Mouse (Mus musculus) WW6 (cell line): ENCODE results near the gene Zfp2.

ENCODE experiments used
- DNase-seq: peaks from one replicate; pipeline ENCODE4 v3.0.0-alpha.2; 2013; ENCODE audit warnings: low read depth, low spot score

Gene Zfp2

GRCm38 (mm10) chr11:50915671-50916320, at the start of gene Zfp2:
Gene Zfp2 (minus strand): TSS chr11:50916165.
- peak; percentile 93 for DNase-seq

- no peak for DNase-seq
These were observed 48.9 kb upstream of the Zfp2 start for GRCm38 (mm10) chr11:50964886-50965285.

- no peak for DNase-seq
These were observed 37.7 kb upstream of the Zfp2 start, which contains the start of gene Prop1 for GRCm38 (mm10) chr11:50953665-50954064. Gene Prop1 (minus strand): TSS chr11:50953765.

GRCm38 (mm10) chr11:50952290-50952689, 36.3 kb upstream of the Zfp2 start:
- DNase-seq, result no peak

GRCm38 (mm10) chr11:50943506-50943905, 27.5 kb upstream of the Zfp2 start, which contains the start of gene 4933414I15Rik:
Gene 4933414I15Rik (minus strand): TSS chr11:50943765.
- no peak for DNase-seq

- no peak for DNase-seq
These were observed 26.4 kb upstream of the Zfp2 start for GRCm38 (mm10) chr11:50942386-50942785.

GRCm38 (mm10) chr11:50939621-50940366, 23.8 kb upstream of the Zfp2 start:
- peak; percentile 57 for DNase-seq

- DNase-seq, result no peak
These were observed 22.5 kb upstream of the Zfp2 start for GRCm38 (mm10) chr11:50938435-50938834.

GRCm38 (mm10) chr11:50932040-50932439, 16.1 kb upstream of the Zfp2 start:
- DNase-seq, result no peak

GRCm38 (mm10) chr11:50931451-50931866, 15.5 kb upstream of the Zfp2 start, which contains the start of gene Zfp354b:
Gene Zfp354b (minus strand): TSS chr11:50931633.
- peak; percentile 65 for DNase-seq

GRCm38 (mm10) chr11:50931021-50931420, 15.1 kb upstream of the Zfp2 start:
- DNase-seq, result no peak

- DNase-seq, result no peak
These were observed 14.6 kb upstream of the Zfp2 start for GRCm38 (mm10) chr11:50930469-50931014.

- no peak for DNase-seq
These were observed 1.5 kb downstream of the Zfp2 start for GRCm38 (mm10) chr11:50914461-50914860.

- DNase-seq, result no peak
These were observed 2.7 kb downstream of the Zfp2 start for GRCm38 (mm10) chr11:50913301-50913700.

GRCm38 (mm10) chr11:50908136-50908535, 7.8 kb downstream of the Zfp2 start:
- DNase-seq, result no peak

- peak; percentile 33 for DNase-seq
These were observed 18.6 kb downstream of the Zfp2 start for GRCm38 (mm10) chr11:50897359-50897758.

- no peak for DNase-seq
These were observed 23.5 kb downstream of the Zfp2 start for GRCm38 (mm10) chr11:50892441-50892840.

- DNase-seq, result peak; percentile 79
These were observed 28.4 kb downstream of the Zfp2 start, which contains the start of gene Zfp454 for GRCm38 (mm10) chr11:50887390-50888128. Gene Zfp454 (minus strand): TSS chr11:50887651.

GRCm38 (mm10) chr11:50886933-50887293, 29.1 kb downstream of the Zfp2 start:
- no peak for DNase-seq

- DNase-seq, result no peak
These were observed 29.6 kb downstream of the Zfp2 start for GRCm38 (mm10) chr11:50886231-50886932.

GRCm38 (mm10) chr11:50883756-50884155, 32.2 kb downstream of the Zfp2 start:
- DNase-seq, result no peak
